Mouse (Mus musculus) megakaryocyte, adult 5-6 weeks (primary cell): Measurements from ENCODE around the gene Spn. TPM values are rescaled to one million over a fixed set of nuclear protein-coding genes. Genes with fewer than 3 reads are reported as not detected.

Source experiments
- ATAC-seq: 2 replicates; pipeline ENCODE4 v1.8.0; 2016; ENCODE audit warnings: mild to moderate bottlenecking, inconsistent platforms; ENCODE audit not compliant: poor library complexity, severe bottlenecking
- total RNA-seq, 2 experiments: library from RNA; stranded (forward) in 1 of 2; stranded (reverse) in 1 of 2; fragments of 153-499, 151-499 nt in 1 of 2; fragments of 221-1000, 200-1000 nt in 1 of 2; gene quantifications; 2 replicates each; pipeline versions ENCODE4 v1.2.3 to v1.2.4; 2015 to 2017

Spn gene
- total RNA-seq, 2 experiments from 2014 or later = 74.6 to 241 TPM

DNA sequence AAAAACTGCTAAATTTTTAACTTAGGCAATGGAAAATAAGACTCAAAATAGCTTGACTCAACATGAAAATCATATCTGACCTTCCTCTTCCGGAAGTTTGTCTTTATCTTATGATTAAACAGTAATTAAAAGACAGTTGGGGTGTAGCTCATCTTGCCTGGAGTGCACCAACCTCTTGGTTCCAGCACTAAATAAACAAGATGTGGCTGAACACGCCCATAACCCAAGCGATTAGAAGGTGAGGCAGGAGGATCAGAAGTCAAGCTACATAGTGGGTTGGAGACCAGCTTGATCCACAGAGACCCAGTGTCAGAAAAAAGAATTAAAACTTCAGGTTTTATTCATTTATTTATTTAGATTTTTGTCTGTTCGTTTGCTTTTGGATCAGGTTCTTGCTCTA lies 53.9 kb downstream of the Spn start:
- ATAC-seq = no peak

DNA sequence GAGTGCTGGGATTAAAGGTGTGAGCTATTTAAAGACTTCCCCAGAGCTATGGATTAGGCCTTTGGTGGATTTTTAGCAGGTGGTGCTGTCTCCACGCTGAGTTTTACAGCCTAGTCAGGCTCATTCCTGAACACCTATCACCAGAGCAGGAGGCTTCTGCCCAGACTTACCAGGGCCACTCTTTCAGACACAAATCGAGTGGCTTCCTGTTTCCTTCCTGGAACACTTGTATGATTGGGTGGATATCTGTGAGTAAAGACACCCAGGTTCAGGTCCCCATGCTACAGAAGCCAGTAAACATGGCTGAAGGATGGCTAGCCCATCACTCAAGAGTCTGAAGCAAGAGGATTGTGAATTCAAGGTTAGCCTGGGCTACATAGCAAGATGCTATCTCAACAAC lies 54.6 kb downstream of the Spn start:
- no peak for ATAC-seq

DNA sequence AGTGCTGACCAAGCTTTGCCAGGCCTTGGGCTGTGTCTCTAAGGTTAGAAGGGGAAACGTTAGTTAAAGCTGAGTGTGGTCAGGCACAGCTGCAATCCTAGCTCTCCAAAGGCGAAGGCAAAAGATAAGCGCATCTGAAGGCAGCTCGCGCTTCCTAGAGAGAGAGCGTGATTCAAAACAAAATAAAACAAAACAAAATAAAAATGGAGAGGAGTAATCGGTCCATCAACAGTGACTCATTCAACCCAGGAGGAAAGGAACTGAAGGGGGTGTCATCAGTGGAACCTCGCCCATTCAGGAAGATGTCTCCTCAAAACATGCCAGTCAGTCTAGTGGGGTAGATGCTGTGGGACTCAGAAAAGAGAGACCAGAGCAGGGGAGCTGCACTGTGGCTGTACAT lies 55.4 kb downstream of the Spn start:
- ATAC-seq = no peak

Other genes starting within 250 kb of the Spn start
- 47.9 and 50.9 TPM in 2 replicates for gene Tmem219, start 214.9 kb downstream of the Spn start, total RNA-seq (2015)
- gene Tmem219, start 214.9 kb downstream of the Spn start, total RNA-seq (2017) = 44.9 and 45.5 TPM in 2 replicates
- gene Kctd13, start 208.9 kb downstream of the Spn start, total RNA-seq (2015) = 7.3 and 12.0 TPM in 2 replicates
- gene Kctd13, start 208.9 kb downstream of the Spn start, total RNA-seq (2017) = 10.9 and 19.0 TPM in 2 replicates
- gene Asphd1, start 188.2 kb downstream of the Spn start, total RNA-seq (2015) = not detected in 2 replicates
- gene Asphd1, start 188.2 kb downstream of the Spn start, total RNA-seq (2017) = not detected in 2 replicates
- 2.9 TPM in 1 of 2 replicates, not detected in the other for gene Sez6l2, start 187.3 kb downstream of the Spn start, total RNA-seq (2015)
- gene Sez6l2, start 187.3 kb downstream of the Spn start, total RNA-seq (2017) = 0.16 and 0.33 TPM in 2 replicates
- 46.1 and 48.5 TPM in 2 replicates for gene Cdipt, start 161.9 kb downstream of the Spn start, total RNA-seq (2015)
- gene Cdipt, start 161.9 kb downstream of the Spn start, total RNA-seq (2017) = 49.4 and 56.7 TPM in 2 replicates
- 4.9 and 6.6 TPM in 2 replicates for gene Cdiptos, start 161.7 kb downstream of the Spn start, total RNA-seq (2015)
- gene Cdiptos, start 161.7 kb downstream of the Spn start, total RNA-seq (2017) = 0.73 and 3.3 TPM in 2 replicates
- 5.6 and 6.0 TPM in 2 replicates for gene Mvp, start 123.2 kb downstream of the Spn start, total RNA-seq (2015)
- 48.1 and 50.6 TPM in 2 replicates for gene Mvp, start 123.2 kb downstream of the Spn start, total RNA-seq (2017)
- gene Pagr1b, start 121.3 kb downstream of the Spn start, total RNA-seq (2015) = 0.54 and 1.6 TPM in 2 replicates
- not detected in 2 replicates for gene Pagr1b, start 121.3 kb downstream of the Spn start, total RNA-seq (2017)
- gene Pagr1a, start 120.5 kb downstream of the Spn start, total RNA-seq (2015) = 40.7 and 62.5 TPM in 2 replicates
- 25.5 and 67.0 TPM in 2 replicates for gene Pagr1a, start 120.5 kb downstream of the Spn start, total RNA-seq (2017)
- 15.4 TPM in 1 of 2 replicates, not detected in the other for gene Gm42742, start 116.7 kb downstream of the Spn start, total RNA-seq (2015)
- gene Gm42742, start 116.7 kb downstream of the Spn start, total RNA-seq (2017) = 45.4 TPM in 1 of 2 replicates, not detected in the other
- 0.20 and 1.8 TPM in 2 replicates for gene Prrt2, start 116.6 kb downstream of the Spn start, total RNA-seq (2015)
- 2.4 and 3.0 TPM in 2 replicates for gene Prrt2, start 116.6 kb downstream of the Spn start, total RNA-seq (2017)
- gene Maz, start 110.8 kb downstream of the Spn start, total RNA-seq (2015) = 79.8 and 80.9 TPM in 2 replicates
- 44.4 and 45.1 TPM in 2 replicates for gene Maz, start 110.8 kb downstream of the Spn start, total RNA-seq (2017)
- gene Kif22, start 95.4 kb downstream of the Spn start, total RNA-seq (2015) = 107 and 108 TPM in 2 replicates
- gene Kif22, start 95.4 kb downstream of the Spn start, total RNA-seq (2017) = 85.9 and 105 TPM in 2 replicates
- 0.96 TPM in 1 of 2 replicates, not detected in the other for gene Zg16, start 50.5 kb downstream of the Spn start, total RNA-seq (2015)
- not detected in 2 replicates for gene Zg16, start 50.5 kb downstream of the Spn start, total RNA-seq (2017)
- 65.9 and 71.1 TPM in 2 replicates for gene AI467606, start 46.5 kb downstream of the Spn start, total RNA-seq (2015)
- gene AI467606, start 46.5 kb downstream of the Spn start, total RNA-seq (2017) = 46.6 and 49.2 TPM in 2 replicates
- 2.0 and 3.3 TPM in 2 replicates for gene Qprt, start 15.6 kb downstream of the Spn start, total RNA-seq (2015)
- gene Qprt, start 15.6 kb downstream of the Spn start, total RNA-seq (2017) = 1.1 and 2.8 TPM in 2 replicates
- gene Cd2bp2, start 58.2 kb upstream of the Spn start, total RNA-seq (2015) = 16.1 and 19.0 TPM in 2 replicates
- gene Cd2bp2, start 58.2 kb upstream of the Spn start, total RNA-seq (2017) = 51.8 and 57.5 TPM in 2 replicates
- 27.0 and 27.4 TPM in 2 replicates for gene Tbc1d10b, start 70.6 kb upstream of the Spn start, total RNA-seq (2015)
- 59.8 and 74.2 TPM in 2 replicates for gene Tbc1d10b, start 70.6 kb upstream of the Spn start, total RNA-seq (2017)
- gene Mylpf, start 71.1 kb upstream of the Spn start, total RNA-seq (2015) = 5.0 and 6.0 TPM in 2 replicates
- gene Mylpf, start 71.1 kb upstream of the Spn start, total RNA-seq (2017) = 2.3 and 3.3 TPM in 2 replicates
- 2.9 and 3.1 TPM in 2 replicates for gene Zfp553, start 95.2 kb upstream of the Spn start, total RNA-seq (2015)
- 5.9 and 9.7 TPM in 2 replicates for gene Zfp553, start 95.2 kb upstream of the Spn start, total RNA-seq (2017)
- 36.2 and 36.8 TPM in 2 replicates for gene Sept1, start 95.3 kb upstream of the Spn start, total RNA-seq (2015)
- 31.2 and 42.7 TPM in 2 replicates for gene Sept1, start 95.3 kb upstream of the Spn start, total RNA-seq (2017)
- gene Zfp771, start 106.5 kb upstream of the Spn start, total RNA-seq (2015) = 0.96 and 1.8 TPM in 2 replicates
- gene Zfp771, start 106.5 kb upstream of the Spn start, total RNA-seq (2017) = 0.28 and 0.73 TPM in 2 replicates
- gene Dctpp1, start 122.9 kb upstream of the Spn start, total RNA-seq (2015) = 32.1 and 45.3 TPM in 2 replicates
- 23.3 and 31.0 TPM in 2 replicates for gene Dctpp1, start 122.9 kb upstream of the Spn start, total RNA-seq (2017)
- gene Sephs2, start 136.2 kb upstream of the Spn start, total RNA-seq (2015) = 55.5 and 61.6 TPM in 2 replicates
- 130 and 138 TPM in 2 replicates for gene Sephs2, start 136.2 kb upstream of the Spn start, total RNA-seq (2017)
- gene Itgal, start 158.4 kb upstream of the Spn start, total RNA-seq (2015) = 117 and 130 TPM in 2 replicates
- gene Itgal, start 158.4 kb upstream of the Spn start, total RNA-seq (2017) = 59.4 and 72.4 TPM in 2 replicates
- gene Zfp768, start 207.8 kb upstream of the Spn start, total RNA-seq (2015) = 2.0 and 2.4 TPM in 2 replicates
- 3.9 and 4.6 TPM in 2 replicates for gene Zfp768, start 207.8 kb upstream of the Spn start, total RNA-seq (2017)
- 3.2 and 6.1 TPM in 2 replicates for gene Zfp747, start 238.2 kb upstream of the Spn start, total RNA-seq (2015)
- 7.6 and 17.8 TPM in 2 replicates for gene Zfp747, start 238.2 kb upstream of the Spn start, total RNA-seq (2017)
- gene 9130019O22Rik, start 249.3 kb upstream of the Spn start, total RNA-seq (2015) = 1.8 TPM in 2 replicates
- gene 9130019O22Rik, start 249.3 kb upstream of the Spn start, total RNA-seq (2017) = 5.0 TPM in 2 replicates